Mouse (Mus musculus) thymus, postnatal 10 days (tissue): ENCODE measurements at regions not wholly inside any gene's neighbourhood (a gene's known extent, or its start where the extent isn't known, plus 50 kb on each side); places are given as distances from the start of the nearest gene placed in this dataset.
"Not testable (repeated sequence)": the region's sequence is repeated elsewhere in the genome, so short reads cannot be mapped to it uniquely, and the experiment has no call there.

Experiments
- DNase-seq, 2 experiments: peaks; one replicate each; pipeline ENCODE4 v3.0.0; 2021; ENCODE audit warnings: low spot score in 2 of 2

GRCm38 (mm10) chr7:73192839-73193238 lies 182.5 kb upstream of the Rgma start:
- no peak for DNase-seq

DNA sequence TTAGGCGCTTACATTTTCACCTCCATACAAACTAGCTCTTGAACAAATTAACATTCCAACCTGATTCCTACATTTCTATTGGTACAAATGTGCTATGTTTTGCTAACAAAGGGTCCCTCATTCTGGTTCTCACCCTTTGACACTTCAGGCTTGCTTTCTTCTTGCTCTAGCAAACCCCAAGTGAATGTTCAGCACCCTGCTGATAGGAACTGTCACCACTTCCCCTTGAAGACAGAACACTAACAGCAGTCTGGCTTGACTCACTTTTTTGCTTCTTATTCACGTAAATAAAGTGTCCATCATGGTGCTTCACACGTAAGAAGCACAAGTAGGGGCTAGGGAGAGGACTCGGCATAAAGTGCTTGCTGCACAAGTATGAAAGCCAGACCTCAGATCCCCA lies 180.0 kb upstream of the Rgma start:
- DNase-seq, result no peak

GRCm38 (mm10) chr7:73196851-73197531 lies 178.3 kb upstream of the Rgma start:
- DNase-seq, result no peak

DNA sequence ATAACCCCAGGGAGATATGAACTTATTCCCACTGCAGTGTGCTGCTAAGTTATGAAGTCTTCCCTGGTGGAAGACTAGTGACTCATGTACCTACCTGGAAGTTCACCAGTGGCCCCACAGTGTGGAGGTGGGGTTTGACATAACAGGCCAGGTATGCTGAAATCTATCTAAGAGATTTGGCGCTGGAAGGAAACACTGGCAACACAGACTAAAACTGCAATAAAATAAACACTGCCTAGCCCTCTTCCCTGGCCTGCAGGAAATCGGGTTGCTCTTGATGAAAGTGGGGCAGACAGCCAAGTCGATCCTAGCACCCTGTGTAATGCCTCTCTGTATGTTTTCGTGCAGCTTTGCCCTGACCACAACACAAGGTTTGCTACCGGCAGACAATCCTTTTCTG lies 177.2 kb upstream of the Rgma start:
- DNase-seq, result no peak

GRCm38 (mm10) chr7:73199967-73200366 lies 175.3 kb upstream of the Rgma start:
- DNase-seq, result no peak

DNA sequence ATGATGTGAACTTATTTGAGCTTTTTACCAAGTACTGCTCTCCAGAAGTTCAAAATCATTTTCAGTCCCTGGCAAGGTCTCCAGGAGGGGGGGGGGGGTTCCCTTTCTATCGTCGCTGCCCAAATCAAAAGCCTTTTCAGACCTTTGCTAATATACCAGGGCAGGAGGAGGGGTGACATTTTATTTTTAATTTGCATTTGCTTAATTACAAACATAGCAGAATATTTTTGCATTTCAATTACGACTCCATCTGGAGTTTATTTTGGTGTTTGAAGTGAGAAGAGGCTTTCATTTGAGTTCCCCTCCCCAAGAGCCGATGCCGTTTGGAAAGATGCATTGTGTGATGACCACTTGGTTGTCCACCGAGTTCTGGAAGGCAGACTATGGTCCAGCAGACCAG lies 174.0 kb upstream of the Rgma start:
- no peak for DNase-seq

DNA sequence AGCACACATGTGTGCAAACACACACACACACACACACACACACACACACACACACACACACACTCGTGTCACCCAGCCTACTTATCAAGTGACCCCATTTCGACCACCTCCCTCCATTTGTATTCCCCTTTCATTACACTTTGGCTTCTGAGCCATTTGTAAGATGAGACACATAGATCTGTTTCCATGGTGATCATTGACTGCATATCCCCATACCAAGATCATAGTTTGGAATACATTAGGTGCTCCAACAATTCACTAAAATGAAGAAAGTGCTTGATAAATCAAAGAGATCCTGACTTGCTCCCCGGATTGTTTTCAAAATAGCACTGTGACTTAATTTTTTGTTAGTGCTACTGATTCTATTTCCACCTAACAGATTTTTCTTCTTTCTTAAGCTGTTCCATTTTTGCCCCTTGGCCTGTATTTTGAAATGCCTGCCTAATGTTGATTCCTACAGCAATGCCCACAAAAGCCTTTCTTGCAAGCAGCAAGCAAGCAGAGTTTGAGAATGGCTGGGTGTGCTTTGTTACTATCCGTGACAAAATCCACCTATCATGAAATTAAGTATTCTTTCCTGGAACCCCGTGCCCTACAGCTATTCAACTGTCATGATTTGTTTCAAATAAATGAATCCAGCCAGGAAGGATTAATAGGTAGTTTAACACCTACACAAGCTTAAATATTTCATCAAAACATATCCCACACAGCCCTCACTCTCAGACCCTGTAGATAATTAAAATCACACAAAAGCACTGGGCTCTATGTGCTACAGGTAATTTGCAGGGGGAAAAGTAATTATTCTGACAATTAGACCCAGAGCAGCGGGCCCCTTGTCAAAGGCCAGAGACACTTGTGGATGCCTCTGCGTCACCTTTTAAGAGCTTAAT lies 168.1 kb upstream of the Rgma start:
- no peak for DNase-seq

DNA sequence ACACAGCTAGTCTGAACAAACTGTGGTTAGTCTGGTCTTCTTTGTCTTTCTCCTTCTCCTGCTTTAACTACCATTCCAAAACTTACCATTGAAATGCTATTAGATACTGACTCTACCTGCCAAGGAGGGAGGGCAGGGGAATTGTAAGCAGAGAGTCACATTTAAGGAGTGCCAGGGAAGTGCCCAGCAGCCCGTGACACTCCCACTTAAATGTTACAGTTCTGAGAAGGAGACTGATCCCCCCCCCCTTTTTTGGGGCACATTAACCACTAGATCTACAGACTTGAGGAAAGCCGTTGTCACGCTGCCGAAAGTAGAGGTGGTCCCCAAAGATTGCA lies 166.9 kb upstream of the Rgma start:
- DNase-seq, result no peak

DNA sequence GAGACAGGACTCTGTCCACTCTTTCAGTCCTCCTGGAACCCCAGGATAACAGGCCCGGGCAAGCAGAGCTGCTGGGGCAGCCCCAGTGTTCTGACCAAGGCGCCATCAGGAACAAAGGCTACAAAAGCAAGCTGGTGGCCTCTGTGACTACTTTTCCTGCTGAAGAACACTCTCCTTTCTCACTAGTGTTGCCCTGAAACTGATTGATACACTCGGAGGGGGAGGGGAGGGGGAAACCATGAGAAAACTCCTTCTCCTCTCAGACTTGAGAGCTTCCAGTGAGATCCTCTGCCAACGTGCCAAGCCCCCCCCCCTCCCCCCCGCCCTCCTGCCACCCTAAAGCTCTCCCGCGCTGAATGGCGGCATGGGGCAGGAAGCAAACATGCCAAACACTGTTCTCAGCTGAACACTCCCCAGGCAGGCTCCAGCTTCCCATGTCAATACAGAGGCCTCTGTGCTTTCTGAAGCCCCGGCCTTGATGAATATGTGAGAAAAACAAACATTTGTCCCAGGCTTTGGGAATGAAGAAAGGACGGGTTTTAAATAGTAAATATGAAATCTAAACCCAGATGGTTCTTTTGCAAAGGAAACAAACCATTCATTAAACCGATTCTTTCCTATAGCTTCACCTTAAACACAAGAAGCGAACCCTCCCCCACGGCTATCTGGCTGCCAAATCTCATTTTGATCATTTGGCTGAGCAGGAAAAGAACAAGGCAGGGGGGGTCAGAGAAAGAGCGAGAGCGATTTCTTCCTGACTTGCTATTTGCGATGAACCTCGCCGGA lies 166.3 kb upstream of the Rgma start:
- DNase-seq, result no peak

DNA sequence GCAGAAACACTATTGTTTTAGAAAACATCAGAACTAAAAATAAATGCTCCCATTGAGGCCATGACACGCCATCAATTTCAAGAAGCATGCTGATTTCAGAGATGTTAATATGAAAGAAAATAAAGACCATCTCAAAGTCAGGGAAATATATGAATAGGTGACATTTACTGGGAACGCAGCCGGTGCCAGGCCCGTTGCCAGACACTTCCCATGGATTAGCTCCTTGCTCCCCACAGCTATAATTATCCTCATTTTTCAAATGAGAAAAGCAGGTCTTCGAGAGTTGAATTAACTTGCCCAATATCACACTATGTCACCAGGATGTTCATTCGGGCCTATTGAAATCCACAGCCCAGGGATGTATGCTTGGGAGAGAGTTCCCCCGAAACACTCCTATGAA lies 165.2 kb upstream of the Rgma start:
- no peak for DNase-seq

DNA sequence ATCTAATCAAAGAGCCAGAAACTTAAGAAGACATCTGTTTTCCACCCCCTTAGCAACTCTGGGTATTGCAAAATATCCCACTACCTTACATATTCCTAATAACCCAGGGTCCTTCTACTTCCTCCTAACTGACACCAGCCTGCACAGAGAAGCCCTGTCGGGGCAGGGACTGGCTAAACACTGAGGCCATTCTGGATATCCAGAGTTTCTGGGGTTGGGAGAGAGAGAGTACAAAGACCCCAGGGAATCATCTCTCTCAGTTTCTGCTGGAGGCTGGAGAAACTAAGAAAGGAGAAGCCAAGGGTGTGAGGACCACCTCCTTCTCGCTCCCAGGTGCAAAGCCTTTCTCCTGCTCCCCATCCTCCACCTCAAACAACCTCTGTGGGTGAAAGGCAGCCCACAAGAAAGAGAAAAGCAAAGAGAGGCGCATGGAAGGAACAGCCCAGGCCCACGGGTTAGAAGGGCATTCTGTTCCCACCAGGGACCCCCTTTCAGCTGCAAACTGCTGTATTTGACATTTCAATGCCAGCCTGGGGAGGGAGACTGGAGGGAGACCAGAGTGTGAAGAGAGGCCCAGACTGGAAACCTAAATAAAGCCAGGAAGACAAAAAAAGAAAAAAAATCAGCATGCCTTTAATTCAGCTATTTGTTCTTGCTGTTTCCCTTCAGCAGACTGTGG lies 152.9 kb upstream of the Rgma start:
- no peak for DNase-seq

GRCm38 (mm10) chr7:73222929-73223512 lies 152.3 kb upstream of the Rgma start:
- no peak for DNase-seq

GRCm38 (mm10) chr7:73233539-73234158 lies 141.7 kb upstream of the Rgma start:
- DNase-seq, result no peak

GRCm38 (mm10) chr7:73238486-73238885 lies 136.8 kb upstream of the Rgma start:
- no peak for DNase-seq

DNA sequence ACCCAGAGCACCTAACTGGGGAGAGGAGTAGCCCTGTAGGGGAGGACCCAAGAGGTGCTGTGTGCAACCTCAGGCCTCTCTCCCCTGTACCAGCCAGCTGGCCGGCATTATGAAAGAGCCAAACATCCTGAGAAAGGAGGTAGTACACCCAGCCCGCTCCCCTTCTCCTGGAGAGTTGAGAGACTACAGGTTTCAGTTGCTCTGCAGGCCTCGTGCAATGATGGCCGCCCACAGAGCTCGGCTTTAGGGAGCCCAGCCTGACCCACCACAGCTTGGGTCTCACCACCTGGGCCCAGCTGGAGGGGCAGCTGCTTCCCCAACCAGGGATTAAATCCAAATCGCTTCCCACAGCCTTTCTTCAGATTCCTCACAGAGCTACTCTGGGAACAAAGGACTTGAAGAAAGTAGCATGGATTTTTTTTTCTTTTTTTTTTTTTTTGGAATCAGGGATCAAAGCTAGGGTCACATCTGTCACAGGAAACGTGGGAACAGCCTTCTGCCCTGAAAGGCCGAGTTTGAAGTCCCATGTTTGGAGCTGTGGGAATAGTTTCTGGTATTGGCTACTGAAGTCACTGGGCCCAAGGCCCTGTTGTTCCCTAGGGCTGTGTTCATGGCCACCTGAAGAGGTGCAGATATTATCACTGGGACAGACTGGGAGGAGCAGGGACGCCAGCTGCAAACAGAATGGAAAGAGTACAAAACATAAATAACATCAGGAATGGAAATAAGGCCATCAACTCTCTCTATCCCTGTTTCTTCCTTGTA lies 131.5 kb upstream of the Rgma start:
- no peak for DNase-seq

- no peak for DNase-seq
These were observed 129.9 kb upstream of the Rgma start for GRCm38 (mm10) chr7:73245431-73245830.

DNA sequence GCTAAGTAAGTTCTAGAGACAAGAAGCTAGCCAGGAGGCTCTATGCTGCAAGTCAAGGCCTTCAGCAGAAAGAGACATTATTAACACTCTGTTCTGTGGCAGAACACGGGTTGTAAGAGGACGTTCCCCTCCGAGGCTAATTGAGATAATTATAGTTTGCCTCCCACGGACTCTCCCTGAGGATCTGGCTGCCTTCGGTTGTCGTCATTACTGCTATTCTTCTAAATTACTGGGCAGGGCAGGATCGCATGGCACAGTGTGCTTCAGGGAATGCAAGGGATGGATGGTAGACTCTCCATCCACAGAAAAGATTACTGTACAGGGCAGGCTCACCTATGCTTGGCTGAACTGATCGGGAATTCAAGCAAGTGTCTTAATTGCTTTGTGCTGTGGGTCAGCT lies 124.7 kb upstream of the Rgma start:
- DNase-seq, result no peak

DNA sequence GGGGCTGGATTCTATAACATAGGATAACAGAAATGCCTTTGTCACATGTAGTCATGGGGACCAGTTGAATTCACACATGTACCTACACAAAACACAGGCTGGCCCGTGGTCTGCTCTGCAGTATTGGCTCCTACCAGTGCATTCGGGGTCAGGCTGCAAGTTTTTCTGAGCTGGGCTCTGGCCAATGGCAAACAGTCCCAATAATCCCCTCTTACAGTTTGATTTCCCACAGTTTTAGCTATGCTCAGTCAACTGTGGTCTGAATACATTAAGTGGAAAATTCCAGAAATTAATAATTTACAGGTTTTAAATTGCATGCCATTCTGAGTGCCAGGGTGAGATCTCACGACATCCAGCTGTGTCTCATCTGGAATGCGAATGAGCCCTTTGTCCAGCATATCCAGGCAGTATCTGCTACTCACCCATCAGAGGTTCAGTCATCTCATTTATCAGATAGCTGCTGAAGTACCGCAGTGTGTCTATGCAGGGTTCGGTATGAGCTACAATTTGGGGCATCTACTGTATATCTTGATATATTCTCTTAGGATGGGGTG lies 124.0 kb upstream of the Rgma start:
- no peak for DNase-seq

- not testable (repeated sequence) for DNase-seq
These were observed 120.3 kb upstream of the Rgma start for GRCm38 (mm10) chr7:73254972-73255371.

GRCm38 (mm10) chr7:73260140-73260539 lies 115.2 kb upstream of the Rgma start:
- DNase-seq, result no peak
